Comparison of ENCODE assay signal across 14 mouse cellular contexts in genomic region chr12:25883771-25884171, GRCm38 (mm10).
DNase-seq lines count a peak whose midpoint lies in the region.
"Had no signal": no experiment of that assay in that cellular context is flagged by ENCODE, and none has a peak within 500 bp of the region (broad histone marks: within the 10 kb centered on the region; RNA-seq: fewer than 3 reads in every experiment).

No protein-coding gene starts in this region.

- intact Hi-C loops in heart, postnatal 36 days (cut with DNase I): no loop called here

- peak; percentile 19 to 21 for DNase-seq in kidney, postnatal 4 days
- no peak for DNase-seq in kidney, postnatal 14 days
- peak; percentile 80 for DNase-seq in brain, adult 2 months (ENCODE audit: low read depth, low spot score)
- peak; percentile 44 for DNase-seq in cerebellum, adult 11 months
- peak; percentile 52 to 60 for DNase-seq in cerebellum, postnatal 10 days
- no peak for DNase-seq in yolk sac, embryonic 10.5 days (ENCODE audit: low spot score)
- no peak for DNase-seq in adrenal gland, adult 8-10 months
- no peak for DNase-seq in heart, postnatal 36 days
- DNase-seq: adrenal gland, postnatal 10 days; heart, postnatal 10 days; kidney, adult 8-10 months; lung, adult 2 months; lung, postnatal 36 days; thymus, postnatal 4 days had no signal

Comparison
In these comparisons a context has a peak if more than half of its experiments do, and no peak if none do; other contexts are left out.
1. DNase-seq: peak in kidney, postnatal 4 days (2 of 2), brain, adult 2 months (single experiment), cerebellum, adult 11 months (single experiment) and cerebellum, postnatal 10 days (2 of 2); none in kidney, postnatal 14 days (single experiment), yolk sac, embryonic 10.5 days (single experiment), adrenal gland, adult 8-10 months (single experiment) and heart, postnatal 36 days (0 of 2).